Mouse (Mus musculus) MEL-GATA-1-ER (cell line): ENCODE measurements around the gene Mrpl2.
A peak's percentile ranks its signal among the peaks of the same experiment; 100 is the strongest.

Experiments
- DNase-seq: peaks from one replicate; pipeline ENCODE4 v3.0.0-alpha.2; 2012; ENCODE audit warnings: low read depth; ENCODE audit errors: extremely low read depth

The Mrpl2 gene

GRCm38 (mm10) chr17:46624598-46624997 is 21.4 kb upstream of the Mrpl2 start:
- DNase-seq, result no peak

GRCm38 (mm10) chr17:46627409-46627808 is 18.6 kb upstream of the Mrpl2 start:
- DNase-seq, result no peak

GRCm38 (mm10) chr17:46628471-46628790 is 17.6 kb upstream of the Mrpl2 start:
- no peak for DNase-seq

GRCm38 (mm10) chr17:46628791-46629684 is 17.0 kb upstream of the Mrpl2 start, which contains the start of gene Ptk7:
Ptk7 (minus strand) TSS chr17:46629504.
- DNase-seq, result no peak

GRCm38 (mm10) chr17:46629685-46630441 is 16.2 kb upstream of the Mrpl2 start:
- DNase-seq, result no peak

GRCm38 (mm10) chr17:46636831-46637523 is 9.1 kb upstream of the Mrpl2 start:
- peak; percentile 62 for DNase-seq

GRCm38 (mm10) chr17:46639929-46640328 is 6.1 kb upstream of the Mrpl2 start:
- no peak for DNase-seq

GRCm38 (mm10) chr17:46642060-46642459 is 4.0 kb upstream of the Mrpl2 start:
- DNase-seq, result no peak

GRCm38 (mm10) chr17:46644152-46644805 is 1.8 kb upstream of the Mrpl2 start:
- DNase-seq, result no peak

GRCm38 (mm10) chr17:46644916-46645475 is 1.0 kb upstream of the Mrpl2 start:
- DNase-seq, result peak; percentile 13

- peak; percentile 75 for DNase-seq
Observed at GRCm38 (mm10) chr17:46646322-46646662, 263 bp downstream of the Mrpl2 start.

- no peak for DNase-seq
Observed at GRCm38 (mm10) chr17:46647279-46647678, 1.2 kb downstream of the Mrpl2 start.

- DNase-seq, result no peak
Observed at GRCm38 (mm10) chr17:46648436-46648835, 2.4 kb downstream of the Mrpl2 start.

GRCm38 (mm10) chr17:46649811-46650210 is 3.8 kb downstream of the Mrpl2 start:
- no peak for DNase-seq

- DNase-seq, result peak; percentile 58
Observed at GRCm38 (mm10) chr17:46650232-46651031, 4.4 kb downstream of the Mrpl2 start, which contains the start of gene Cul7. Cul7 (plus strand) TSS chr17:46650337.

GRCm38 (mm10) chr17:46651292-46651691 is 5.3 kb downstream of the Mrpl2 start:
- DNase-seq, result no peak

- no peak for DNase-seq
Observed at GRCm38 (mm10) chr17:46651755-46652547, 5.9 kb downstream of the Mrpl2 start.

GRCm38 (mm10) chr17:46656054-46656453 is 10.0 kb downstream of the Mrpl2 start:
- DNase-seq, result no peak

- DNase-seq, result no peak
Observed at GRCm38 (mm10) chr17:46661351-46661750, 15.3 kb downstream of the Mrpl2 start.
